Mouse (Mus musculus) embryo, embryonic 9.5 days (tissue): ENCODE measurements around the gene Agpat4.
A peak's percentile ranks its signal among the peaks of the same experiment; 100 is the strongest.
"Not testable (repeated sequence)": the region's sequence is repeated elsewhere in the genome, so short reads cannot be mapped to it uniquely, and the experiment has no call there.

Source experiments
- DNase-seq: peaks from one replicate; pipeline ENCODE4 v3.0.0-alpha.2; 2017; ENCODE audit errors: extremely low spot score

The Agpat4 gene

GRCm38 (mm10) chr17:12195137-12195536, 76.6 kb downstream of the Agpat4 start:
- peak; percentile 19 for DNase-seq

GRCm38 (mm10) chr17:12195604-12196003, 77.1 kb downstream of the Agpat4 start:
- no peak for DNase-seq

GRCm38 (mm10) chr17:12199933-12200332, 81.4 kb downstream of the Agpat4 start:
- DNase-seq = no peak

- DNase-seq = no peak
Observed at GRCm38 (mm10) chr17:12201086-12201485, 82.6 kb downstream of the Agpat4 start.

GRCm38 (mm10) chr17:12203414-12203897, 85.0 kb downstream of the Agpat4 start:
- DNase-seq = no peak

GRCm38 (mm10) chr17:12204246-12204645, 85.7 kb downstream of the Agpat4 start:
- DNase-seq = no peak

- no peak for DNase-seq
Observed at GRCm38 (mm10) chr17:12204689-12205014, 86.1 kb downstream of the Agpat4 start.

GRCm38 (mm10) chr17:12205015-12205693, 86.7 kb downstream of the Agpat4 start:
- no peak for DNase-seq

GRCm38 (mm10) chr17:12205694-12206075, 87.2 kb downstream of the Agpat4 start:
- DNase-seq = peak; percentile 23

- DNase-seq = peak; percentile 12
Observed at GRCm38 (mm10) chr17:12206248-12206647, 87.7 kb downstream of the Agpat4 start.

- DNase-seq = no peak
Observed at GRCm38 (mm10) chr17:12207022-12207548, 88.6 kb downstream of the Agpat4 start.

- no peak for DNase-seq
Observed at GRCm38 (mm10) chr17:12209481-12209880, 91.0 kb downstream of the Agpat4 start.

GRCm38 (mm10) chr17:12210544-12211132, 92.1 kb downstream of the Agpat4 start:
- DNase-seq = peak; percentile 84

- no peak for DNase-seq
Observed at GRCm38 (mm10) chr17:12211890-12212289, 93.4 kb downstream of the Agpat4 start.

- DNase-seq = no peak
Observed at GRCm38 (mm10) chr17:12212341-12212740, 93.8 kb downstream of the Agpat4 start.

- no peak for DNase-seq
Observed at GRCm38 (mm10) chr17:12213430-12213829, 94.9 kb downstream of the Agpat4 start.

GRCm38 (mm10) chr17:12216224-12216623, 97.7 kb downstream of the Agpat4 start:
- DNase-seq = no peak

- no peak for DNase-seq
Observed at GRCm38 (mm10) chr17:12221926-12222325, 103.4 kb downstream of the Agpat4 start.

GRCm38 (mm10) chr17:12223682-12224081, 105.2 kb downstream of the Agpat4 start:
- no peak for DNase-seq

- DNase-seq = no peak
Observed at GRCm38 (mm10) chr17:12224145-12224544, 105.6 kb downstream of the Agpat4 start.

GRCm38 (mm10) chr17:12224551-12224950, 106.0 kb downstream of the Agpat4 start:
- DNase-seq = not testable (repeated sequence)

- DNase-seq = no peak
Observed at GRCm38 (mm10) chr17:12225227-12225626, 106.7 kb downstream of the Agpat4 start.

GRCm38 (mm10) chr17:12226551-12226950, 108.0 kb downstream of the Agpat4 start:
- DNase-seq = peak; percentile 61
